ENCODE assay signal across 17 mouse cellular contexts in the genomic region with DNA sequence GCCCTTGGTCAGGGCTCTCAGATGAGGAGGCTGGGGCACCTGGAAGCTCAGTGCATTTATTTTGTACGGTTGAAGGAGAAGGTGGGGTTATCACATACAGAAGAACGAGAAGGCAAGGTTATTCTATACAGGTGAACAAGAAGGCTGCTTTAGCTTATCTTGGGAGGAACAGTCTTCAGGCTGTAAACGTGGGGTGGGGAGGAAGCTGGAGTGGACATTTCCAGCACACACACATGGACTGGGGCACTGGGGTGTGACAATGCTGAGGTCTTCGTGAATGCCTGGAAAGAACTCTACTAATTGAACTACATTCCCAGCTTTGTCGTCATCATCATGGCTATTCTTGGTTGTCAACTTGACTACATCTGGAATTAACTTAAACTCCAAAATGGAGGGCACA.
"Had no signal": no experiment of that assay in that cellular context is flagged by ENCODE, and none has a peak within 500 bp of the region (broad histone marks: within the 10 kb centered on the region; RNA-seq: fewer than 3 reads in every experiment).

No protein-coding gene starts in this region.

- H3K9me3 ChIP-seq: neural tube, embryonic 12.5 days; neural tube, embryonic 13.5 days; neural tube, embryonic 15.5 days; stomach, embryonic 15.5 days had no signal

- H3K9ac ChIP-seq: neural tube, embryonic 12.5 days; neural tube, embryonic 13.5 days; neural tube, embryonic 15.5 days; stomach, embryonic 15.5 days had no signal

- H3K4me1 ChIP-seq: neural tube, embryonic 12.5 days; neural tube, embryonic 13.5 days; neural tube, embryonic 15.5 days; stomach, embryonic 15.5 days had no signal

- DNase-seq: retina, postnatal 1 day; right cerebral cortex, adult 18-20 months; right cerebral cortex, postnatal 14 days; right cerebral cortex, postnatal 25 days; right cerebral cortex, postnatal 4 days; spleen, adult 18-20 months; thymus, adult 18-20 months; thymus, adult 2 months; thymus, postnatal 14 days; thymus, postnatal 25 days; thymus, postnatal 36 days; thymus, postnatal 4 days had no signal

- H3K4me2 ChIP-seq: neural tube, embryonic 12.5 days; neural tube, embryonic 13.5 days; neural tube, embryonic 15.5 days; stomach, embryonic 15.5 days had no signal

- H3K27ac ChIP-seq: neural tube, embryonic 12.5 days; neural tube, embryonic 13.5 days; neural tube, embryonic 15.5 days; stomach, embryonic 15.5 days; stomach, postnatal 0 days had no signal

- H3K36me3 ChIP-seq: neural tube, embryonic 12.5 days; neural tube, embryonic 13.5 days; neural tube, embryonic 15.5 days; stomach, embryonic 15.5 days had no signal

- H3K4me3 ChIP-seq: neural tube, embryonic 12.5 days; neural tube, embryonic 13.5 days; neural tube, embryonic 15.5 days; stomach, embryonic 15.5 days had no signal

- H3K27me3 ChIP-seq: neural tube, embryonic 12.5 days; neural tube, embryonic 13.5 days; neural tube, embryonic 15.5 days; stomach, embryonic 15.5 days had no signal
